Mouse (Mus musculus) G1E-ER4 (cell line): ENCODE measurements around the gene Lrrc27. TPM values are rescaled to one million over a fixed set of nuclear protein-coding genes. Genes with fewer than 3 reads are reported as not detected.

Source experiments
- GATA1 ChIP-seq: IDR thresholded peaks from one replicate; pipeline ENCODE4 v1.8.0; 2012; ENCODE audit warnings: low read length, inconsistent platforms
- polyA plus RNA-seq: library from polyadenylated mRNA; stranded (reverse); fragments of >175 nt; gene quantifications from 2 replicates; pipeline ENCODE4 v1.2.3, GENCODE M21; 2012

The Lrrc27 gene
- polyA plus RNA-seq, 1 experiment: not detected

DNA sequence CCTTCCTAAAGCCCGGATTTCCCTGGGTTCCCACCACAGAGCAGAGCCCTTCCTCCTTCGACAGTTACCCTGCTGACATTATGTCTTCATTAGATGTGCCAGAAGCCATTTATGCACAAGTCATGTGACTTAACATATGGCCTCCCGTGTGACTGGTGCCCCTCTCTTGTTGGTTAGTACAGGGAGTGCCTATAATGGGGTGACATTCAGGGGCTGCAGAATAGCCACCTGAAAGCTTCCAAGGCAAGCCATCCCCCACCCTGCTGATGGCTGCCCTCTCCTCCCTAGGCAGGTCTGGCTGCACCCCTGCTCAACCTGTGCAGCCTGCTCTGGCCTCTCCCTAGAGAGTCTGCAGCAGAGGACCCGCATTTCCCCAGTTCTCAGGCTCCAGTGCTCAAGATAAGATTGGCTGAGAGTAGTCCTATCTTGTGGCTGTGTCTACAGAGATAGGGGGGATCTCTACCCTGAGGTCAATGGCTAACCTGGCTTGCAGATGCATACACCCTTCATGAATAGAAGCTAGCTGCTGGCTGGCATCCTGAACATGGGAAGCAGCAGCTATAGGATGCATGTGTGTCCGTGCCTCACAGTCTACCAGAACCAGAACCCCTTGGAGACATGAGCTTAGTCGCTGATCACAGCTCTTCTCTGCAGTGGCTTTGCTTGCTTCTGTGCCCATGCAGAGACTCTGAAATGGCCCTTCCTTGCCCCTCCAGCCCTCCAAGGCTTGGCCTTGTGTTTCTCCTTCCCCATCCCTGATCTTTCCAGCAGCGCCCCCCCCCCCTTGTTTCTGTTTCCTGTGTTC, 36.8 kb downstream of the Lrrc27 start:
- no peak for TF ChIP-seq GATA1

GRCm38 (mm10) chr7:139251881-139252301, 39.1 kb downstream of the Lrrc27 start:
- TF ChIP-seq GATA1: no peak

GRCm38 (mm10) chr7:139252566-139252965, 39.8 kb downstream of the Lrrc27 start:
- no peak for TF ChIP-seq GATA1

GRCm38 (mm10) chr7:139252986-139253385, 40.2 kb downstream of the Lrrc27 start:
- TF ChIP-seq GATA1: no peak

GRCm38 (mm10) chr7:139253462-139253861, 40.7 kb downstream of the Lrrc27 start:
- TF ChIP-seq GATA1: no peak

DNA sequence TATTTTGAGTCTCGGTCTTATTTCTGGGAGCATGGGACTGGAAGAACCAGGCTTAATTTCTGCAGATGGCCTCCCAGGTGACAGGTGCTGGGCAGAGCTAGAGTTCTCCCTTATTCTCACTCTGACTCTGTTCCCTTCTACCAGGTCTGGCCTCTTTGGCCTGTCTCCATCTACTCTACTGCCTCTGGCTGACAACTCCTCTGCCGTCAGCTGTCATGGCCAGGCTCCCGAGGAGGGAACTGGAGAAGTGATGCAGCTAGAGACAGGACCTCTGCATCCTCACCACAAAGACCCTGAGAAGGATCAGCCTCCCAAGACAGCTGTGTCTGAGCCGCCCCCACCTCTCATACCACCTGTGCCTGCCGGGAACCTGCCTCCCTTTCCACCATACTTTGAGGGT, 41.8 kb downstream of the Lrrc27 start:
- no peak for TF ChIP-seq GATA1

GRCm38 (mm10) chr7:139257752-139258542, 45.2 kb downstream of the Lrrc27 start:
- no peak for TF ChIP-seq GATA1

DNA sequence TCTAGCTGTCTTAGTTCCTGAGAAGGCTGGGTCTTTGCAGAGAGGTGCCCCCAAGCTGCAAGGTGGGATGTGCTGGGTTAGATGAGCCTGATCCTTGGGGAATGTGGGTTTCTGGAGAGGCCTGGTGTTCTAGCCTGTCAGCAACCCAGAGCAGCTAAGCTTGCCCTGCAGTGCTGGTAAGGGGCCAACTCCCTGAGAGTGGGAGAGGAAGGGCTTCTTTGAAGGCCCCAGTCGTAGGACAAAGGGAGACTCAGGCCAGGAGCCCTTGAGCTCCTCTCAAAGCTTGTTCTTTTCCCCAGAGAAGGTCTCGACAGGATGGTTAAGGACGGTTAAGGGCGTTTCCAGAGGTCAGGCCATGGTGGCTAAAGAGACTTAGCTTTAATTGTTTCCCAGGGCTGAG, 51.5 kb downstream of the Lrrc27 start:
- TF ChIP-seq GATA1: no peak

GRCm38 (mm10) chr7:139265634-139266033, 52.8 kb downstream of the Lrrc27 start:
- no peak for TF ChIP-seq GATA1

GRCm38 (mm10) chr7:139266431-139266830, 53.6 kb downstream of the Lrrc27 start:
- TF ChIP-seq GATA1: no peak

DNA sequence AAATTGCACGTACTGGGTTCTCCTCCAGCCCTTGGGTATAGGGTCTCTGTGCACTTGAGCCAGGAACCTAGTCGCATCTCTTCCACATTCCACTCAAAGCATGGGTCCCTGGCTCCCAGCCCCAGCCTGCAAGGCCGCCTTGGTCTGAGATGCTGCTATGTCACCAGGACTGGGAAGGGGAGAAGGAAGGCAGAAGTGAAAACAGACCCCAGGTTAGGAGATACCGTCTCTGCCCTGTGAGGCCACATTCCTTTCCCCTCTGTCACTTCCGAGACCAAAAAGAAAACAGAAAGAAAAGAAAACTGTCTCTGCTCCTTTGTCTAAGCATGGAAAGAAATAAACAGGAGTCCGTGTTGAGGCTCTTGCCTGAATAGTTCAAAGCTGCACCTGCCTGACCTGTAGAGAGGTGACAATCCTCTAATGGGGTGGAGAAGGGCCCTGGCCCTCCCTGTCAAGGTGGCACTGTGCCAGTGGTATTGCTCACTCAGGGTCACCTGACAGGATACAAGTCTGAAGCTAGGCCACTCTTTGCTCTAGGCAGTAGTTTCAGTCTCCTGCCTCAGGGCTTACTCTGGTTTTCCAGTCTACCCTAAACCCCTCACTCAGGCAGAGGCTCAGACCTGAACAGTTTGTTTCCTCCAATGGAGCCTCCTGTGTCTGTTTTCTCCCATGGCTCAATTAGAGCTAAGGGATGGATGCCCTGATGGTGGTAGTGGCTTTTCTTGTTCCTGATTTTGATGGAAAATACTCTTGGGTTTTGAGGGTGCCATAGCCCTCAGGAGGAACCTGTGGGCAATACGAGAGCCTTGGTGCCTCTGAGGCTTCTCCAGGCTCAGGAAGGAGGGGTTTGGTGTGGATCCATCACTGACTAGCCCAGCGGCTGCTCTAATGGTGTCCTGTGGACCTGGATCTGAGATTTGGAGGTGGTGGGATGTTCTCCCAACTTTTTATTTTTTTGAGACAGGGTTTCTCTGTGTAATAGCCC, 54.4 kb downstream of the Lrrc27 start:
- TF ChIP-seq GATA1: no peak

- no peak for TF ChIP-seq GATA1
Observed at GRCm38 (mm10) chr7:139270738-139271137, 58.0 kb downstream of the Lrrc27 start.

GRCm38 (mm10) chr7:139271871-139272270, 59.1 kb downstream of the Lrrc27 start:
- no peak for TF ChIP-seq GATA1

DNA sequence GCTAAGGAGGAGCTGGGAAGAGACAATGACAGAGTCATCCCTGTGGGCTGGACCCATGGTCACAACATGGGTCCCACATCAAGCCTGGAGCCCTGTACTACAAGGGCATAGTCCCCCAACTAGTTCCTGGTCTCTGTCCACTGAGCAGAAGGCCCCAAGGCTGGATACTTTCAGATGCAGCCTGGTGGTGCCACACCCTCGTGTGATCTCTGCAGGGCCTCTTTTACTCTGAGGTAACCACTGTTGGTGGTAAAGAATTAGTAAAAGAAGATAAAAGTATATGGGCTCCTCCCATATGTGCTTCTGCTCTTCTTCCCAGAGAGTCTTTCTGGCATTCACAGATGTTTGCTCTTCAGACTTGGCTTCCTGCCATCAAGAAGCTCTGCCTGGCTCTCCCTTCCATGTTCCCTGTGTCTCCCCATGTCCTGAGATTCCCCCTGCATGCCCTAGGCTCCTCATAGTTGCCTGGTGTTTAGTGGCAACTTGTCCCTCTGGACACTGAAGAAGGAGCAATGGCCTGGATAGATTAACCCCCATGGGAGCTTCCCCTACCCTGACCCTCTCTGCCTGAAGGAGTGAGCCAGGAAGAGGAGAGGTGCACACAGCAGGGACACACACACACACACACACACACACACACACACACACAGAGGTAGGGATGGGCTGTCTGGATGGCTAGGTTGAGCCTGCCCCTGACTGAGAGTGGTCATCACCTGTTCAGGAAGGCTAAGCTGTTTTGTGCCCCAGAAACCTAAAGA, 60.0 kb downstream of the Lrrc27 start:
- TF ChIP-seq GATA1: no peak

DNA sequence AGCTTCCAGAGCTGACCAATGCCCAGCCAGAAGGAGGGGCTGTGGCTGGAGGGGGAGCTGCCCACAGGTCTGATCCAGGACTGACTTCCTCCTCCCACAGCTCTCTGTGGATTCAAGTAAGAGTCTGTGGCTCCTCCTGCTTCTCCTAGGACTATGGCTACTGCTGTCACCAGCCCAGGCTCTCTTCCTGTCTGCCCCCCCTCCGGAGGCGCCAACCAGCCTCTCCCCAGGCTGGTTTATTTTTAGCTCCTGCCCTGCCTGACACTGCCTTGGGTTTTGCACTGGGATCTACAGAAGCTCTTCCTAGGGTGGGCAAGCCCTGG, 60.6 kb downstream of the Lrrc27 start:
- no peak for TF ChIP-seq GATA1
